Mouse (Mus musculus) hindbrain, embryonic 11.5 days (tissue): ENCODE data around the gene Dnah17. TPM values are rescaled to one million over a fixed set of nuclear protein-coding genes. Genes with fewer than 3 reads are reported as not detected.

Source experiments
- ATAC-seq: fragments of 200-750 bp; cut with Nextera tagmentation; 2 replicates; pipeline ENCODE4 v1.8.0; 2017; ENCODE audit warnings: mild to moderate bottlenecking, moderate TSS enrichment, moderate library complexity; ENCODE audit not compliant: low FRiP score
- DNase-seq: peaks from one replicate; pipeline ENCODE4 v3.0.0-alpha.2; 2015; ENCODE audit warnings: low spot score
- H3K27ac ChIP-seq: fragments of 300-500 bp; sonication (generic); 2 replicates; pipeline ENCODE4 v1.5.1; 2014; ENCODE audit warnings: mild to moderate bottlenecking, low read depth, low read length
- H3K27me3 ChIP-seq: fragments of 300-500 bp; sonication (generic); 2 replicates; pipeline ENCODE4 v1.6.1; 2014; ENCODE audit warnings: mild to moderate bottlenecking, low read length, moderate library complexity, mixed read lengths; ENCODE audit not compliant: control insufficient read depth, insufficient read depth
- H3K36me3 ChIP-seq: fragments of 300-500 bp; sonication (generic); 2 replicates; pipeline ENCODE4 v1.6.1; 2014; ENCODE audit warnings: mild to moderate bottlenecking, low read length, moderate library complexity, mixed read lengths; ENCODE audit not compliant: control insufficient read depth, insufficient read depth
- H3K4me1 ChIP-seq: fragments of 300-500 bp; sonication (generic); replicated peaks from 2 replicates; pipeline ENCODE4 v1.6.1; 2014; ENCODE audit warnings: low read length, mixed read lengths; ENCODE audit not compliant: control insufficient read depth, insufficient read depth
- H3K4me2 ChIP-seq: fragments of 300-500 bp; sonication (generic); replicated peaks from 2 replicates; pipeline ENCODE4 v1.6.1; 2014; ENCODE audit warnings: mild to moderate bottlenecking, low read depth, low read length
- H3K4me3 ChIP-seq: fragments of 300-500 bp; sonication (generic); 2 replicates; pipeline ENCODE4 v1.5.1; 2014; ENCODE audit warnings: low read depth, low read length
- H3K9ac ChIP-seq: fragments of 300-500 bp; sonication (generic); 2 replicates; pipeline ENCODE4 v1.6.1; 2014; ENCODE audit warnings: low read depth, low read length
- H3K9me3 ChIP-seq: fragments of 300-500 bp; sonication (generic); 2 replicates; pipeline ENCODE4 v1.6.1; 2016; ENCODE audit warnings: low read length; ENCODE audit not compliant: control insufficient read depth
- WGBS: fragments of 180-500 bp; shearing (Covaris S2); extraction: QIAGEN DNeasy Blood & Tissue Kit; methylation state at CpG from one replicate; pipeline ENCODE4 v1.1.7; 2014; 5-methylcytosine and 5-hydroxymethylcytosine counted together
- polyA plus RNA-seq: library from polyadenylated mRNA; unstranded; fragments of >200 nt; fragmentation: Nextera tagmentation; extraction: Ambion mirVana; gene quantifications from 2 replicates; pipeline ENCODE4 v1.2.1, GENCODE M21; 2014

The Dnah17 gene
- polyA plus RNA-seq, 1 experiment from 2014 or later: 0.17 TPM

DNA sequence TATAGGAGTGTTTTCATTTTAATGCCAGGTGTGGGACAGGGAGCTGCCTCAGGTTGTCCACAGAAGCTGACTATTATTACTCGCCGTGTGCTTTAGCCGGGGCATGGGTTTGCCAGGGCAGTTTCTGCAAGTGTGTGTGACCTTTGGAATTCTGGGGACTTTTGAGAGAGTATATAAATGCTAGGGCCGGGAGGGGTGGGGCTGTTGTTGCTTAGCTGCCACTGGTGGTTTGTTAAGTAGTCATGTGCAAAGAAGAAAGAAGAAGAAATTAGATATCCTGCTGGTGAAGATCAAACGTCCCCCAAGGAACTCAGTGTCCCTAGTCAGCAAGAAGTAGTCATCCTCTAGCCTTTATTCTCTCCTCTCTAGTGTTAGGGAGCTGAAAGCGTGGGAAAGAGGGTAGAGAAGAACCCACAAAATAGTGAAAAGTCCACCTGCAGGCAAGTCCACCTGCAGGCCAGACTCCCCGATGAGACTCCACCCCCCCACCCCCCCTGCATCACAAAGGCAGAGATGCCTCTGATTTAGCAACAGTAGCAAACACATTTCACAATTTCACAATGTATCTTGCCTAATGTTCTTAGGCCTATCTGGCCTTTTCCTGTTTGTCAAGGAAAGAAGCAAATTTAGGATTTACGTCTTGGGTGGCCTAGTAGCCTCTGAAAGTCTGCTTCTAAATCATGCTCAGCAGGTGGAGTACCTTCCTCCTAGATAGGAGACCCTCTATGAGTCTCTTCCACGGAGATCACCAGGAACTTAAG, 17.6 kb upstream of the Dnah17 start:
- H3K4me3 ChIP-seq: no peak overlapping the region
- H3K9ac ChIP-seq: no peak overlapping the region
- H3K4me2 ChIP-seq: no peak overlapping the region
- H3K4me1 ChIP-seq: no peaks in the 10 kb centered on the region
- no peaks in the 10 kb centered on the region for H3K36me3 ChIP-seq
- no peaks in the 10 kb centered on the region for H3K27me3 ChIP-seq
- ATAC-seq (no peak), DNase-seq (no peak)
- H3K9me3 ChIP-seq: no peaks in the 10 kb centered on the region
- WGBS: 67% methylated on average over 9 of the region's 9 CpGs
- no peak overlapping the region for H3K27ac ChIP-seq

DNA sequence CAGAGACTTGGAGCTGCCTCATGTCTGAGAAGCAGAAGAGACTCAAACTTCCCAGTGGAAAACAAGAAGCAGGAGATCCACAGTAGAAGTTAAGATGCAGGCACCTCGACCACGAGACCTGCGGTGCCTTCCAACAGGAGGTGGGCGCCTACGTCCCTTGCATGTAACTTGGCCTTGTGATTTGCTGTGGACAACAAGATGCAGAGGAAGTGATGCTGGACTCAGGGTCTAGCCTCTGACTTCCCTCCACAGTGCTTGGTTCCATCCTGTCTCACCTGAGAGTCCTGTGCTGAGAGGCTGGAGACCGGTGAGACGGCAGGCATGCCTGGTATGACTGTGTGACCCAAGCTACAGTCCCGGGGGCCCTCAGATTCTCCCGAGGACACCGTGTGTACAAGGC, 16.0 kb upstream of the Dnah17 start:
- 95% methylated on average over 10 of the region's 10 CpGs for WGBS
- no peak overlapping the region for H3K9ac ChIP-seq

DNA sequence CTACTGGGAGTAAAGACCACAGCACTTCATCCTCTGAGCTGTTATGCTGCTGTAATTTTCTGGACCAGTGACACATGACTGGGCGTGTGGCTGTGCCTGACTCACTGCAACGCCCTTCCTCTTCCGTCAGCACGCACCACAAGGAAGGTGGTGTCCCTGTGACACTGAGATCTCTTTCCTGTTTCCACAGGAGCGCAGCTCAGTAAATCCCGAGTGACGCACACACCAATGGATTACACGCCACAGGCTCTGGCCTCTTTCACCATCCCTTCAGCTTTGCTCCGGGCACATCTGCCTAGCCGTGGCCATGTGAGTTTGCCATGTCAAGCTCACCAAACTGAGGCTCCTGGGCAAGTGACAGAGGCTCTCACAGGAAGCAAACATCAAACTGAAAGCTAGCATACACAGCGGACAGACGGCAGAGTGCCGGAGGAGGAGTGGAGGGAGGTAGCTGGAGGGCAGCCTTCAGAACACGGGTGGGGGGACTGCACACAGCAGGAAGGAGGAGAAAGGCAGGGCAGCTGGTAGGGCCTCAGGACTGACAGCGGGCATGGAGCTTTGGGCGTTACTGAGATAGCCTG, 15.4 kb upstream of the Dnah17 start:
- 83% methylated on average over 16 of the region's 16 CpGs for WGBS

More for the DNA sequence above, 16.0 kb upstream of the Dnah17 start:
- Histone ChIP-seq H3K27me3 (no peaks in the 10 kb centered on the region), H3K9me3 (no peaks in the 10 kb centered on the region), H3K4me1 (no peaks in the 10 kb centered on the region), H3K27ac (no peak overlapping the region), H3K4me3 (no peak overlapping the region), H3K4me2 (no peak overlapping the region), H3K36me3 (no peaks in the 10 kb centered on the region)
- DNase-seq: no peak
- no peak for ATAC-seq

DNA sequence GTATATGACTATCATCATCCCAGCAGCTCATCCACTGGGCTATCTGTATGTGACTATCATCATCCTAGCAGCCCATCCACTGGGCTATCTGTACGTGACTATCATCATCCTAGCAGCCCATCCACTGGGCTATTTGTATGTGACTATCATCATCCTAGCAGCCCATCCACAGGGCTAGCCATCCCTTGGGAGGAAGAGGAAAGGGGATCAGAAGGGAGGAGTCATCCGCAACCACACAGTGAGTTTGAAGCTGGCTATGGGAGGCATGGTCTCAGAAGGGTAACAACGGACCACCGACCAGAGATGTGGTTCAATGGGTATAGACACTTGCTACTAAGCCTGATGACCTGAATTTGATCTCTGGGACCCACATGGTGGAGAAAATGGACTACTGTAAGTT, 14.7 kb upstream of the Dnah17 start:
- H3K9me3 ChIP-seq: no peaks in the 10 kb centered on the region
- H3K27me3 ChIP-seq: no peaks in the 10 kb centered on the region
- ATAC-seq (no peak), DNase-seq (no peak)
- WGBS: 94% methylated on average over 4 of the region's 4 CpGs
- H3K36me3 ChIP-seq: no peaks in the 10 kb centered on the region
- H3K9ac ChIP-seq: no peak overlapping the region
- H3K27ac ChIP-seq: no peak overlapping the region
- no peak overlapping the region for H3K4me2 ChIP-seq
- no peaks in the 10 kb centered on the region for H3K4me1 ChIP-seq
- no peak overlapping the region for H3K4me3 ChIP-seq

More for the DNA sequence above, 15.4 kb upstream of the Dnah17 start:
- no peaks in the 10 kb centered on the region for H3K9me3 ChIP-seq
- no peaks in the 10 kb centered on the region for H3K27me3 ChIP-seq
- no peaks in the 10 kb centered on the region for H3K4me1 ChIP-seq
- ATAC-seq (no peak), DNase-seq (no peak)
- no peaks in the 10 kb centered on the region for H3K36me3 ChIP-seq
- no peak overlapping the region for H3K27ac ChIP-seq
- no peak overlapping the region for H3K4me3 ChIP-seq
- no peak overlapping the region for H3K9ac ChIP-seq
- H3K4me2 ChIP-seq: no peak overlapping the region

DNA sequence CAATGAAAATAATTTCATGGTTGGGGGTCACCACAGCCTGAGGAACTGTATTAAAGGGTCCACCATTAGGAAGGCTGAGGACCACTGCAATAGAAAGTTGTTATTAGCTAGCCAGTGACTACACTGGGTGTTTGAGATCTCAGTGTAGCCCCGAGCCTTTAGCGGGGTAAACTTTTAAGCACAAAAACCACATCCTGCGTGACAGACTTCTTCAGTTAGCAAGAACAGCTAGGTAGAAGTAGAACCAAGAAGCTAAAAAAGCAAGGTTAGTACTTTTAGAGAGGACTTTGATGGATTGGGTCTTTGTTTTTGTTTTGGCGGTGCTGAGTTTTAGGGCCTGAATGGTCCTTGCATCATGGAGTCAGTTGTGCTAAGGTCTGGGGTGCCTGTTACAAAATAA, 13.3 kb upstream of the Dnah17 start:
- no peaks in the 10 kb centered on the region for H3K4me1 ChIP-seq
- H3K4me2 ChIP-seq: no peak overlapping the region
- no peak for ATAC-seq
- H3K9ac ChIP-seq: no peak overlapping the region
- no peak overlapping the region for H3K27ac ChIP-seq
- H3K4me3 ChIP-seq: no peak overlapping the region
- H3K27me3 ChIP-seq: no peaks in the 10 kb centered on the region
- no peaks in the 10 kb centered on the region for H3K9me3 ChIP-seq
- WGBS: 90% methylated on average over 4 of the region's 4 CpGs
- no peak for DNase-seq
- no peaks in the 10 kb centered on the region for H3K36me3 ChIP-seq

DNA sequence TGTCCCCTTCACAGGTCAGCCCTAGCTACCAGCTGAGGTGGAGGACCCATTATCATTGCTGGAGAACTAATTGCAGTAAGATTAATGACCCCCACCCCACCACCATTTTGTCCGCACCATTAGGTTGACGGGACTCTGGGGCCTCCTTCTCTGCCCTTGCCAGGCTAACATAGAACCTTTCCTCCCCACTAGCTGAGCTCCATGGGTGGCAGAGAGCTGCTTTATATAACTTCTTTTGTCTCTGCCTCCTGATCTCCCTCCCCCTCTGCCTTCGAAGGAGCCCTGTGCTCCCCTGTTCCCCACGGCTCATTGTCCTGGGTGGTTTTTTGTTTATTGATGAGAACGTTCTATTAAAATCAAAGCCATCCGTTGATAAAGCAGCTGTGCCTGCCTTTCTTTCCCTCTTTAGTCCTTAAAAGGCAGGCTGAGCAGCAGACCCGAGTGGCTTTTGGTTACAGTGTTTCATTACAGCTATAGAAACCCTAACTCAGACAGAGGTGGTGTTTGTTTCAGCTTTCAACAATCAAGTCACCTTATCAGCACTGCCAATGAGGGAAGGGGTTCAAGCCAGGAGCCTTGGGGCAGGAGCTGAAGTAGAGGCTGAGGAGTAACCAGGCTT, 12.2 kb upstream of the Dnah17 start:
- ATAC-seq: peak; percentile 49; the same call in 1 of the 2 replicates
- H3K9ac ChIP-seq: no peak overlapping the region
- no peak overlapping the region for H3K4me2 ChIP-seq
- peak overlapping the region; percentile 59; the same call in 1 of the 2 replicates for H3K27ac ChIP-seq
- no peaks in the 10 kb centered on the region for H3K36me3 ChIP-seq
- H3K27me3 ChIP-seq: no peaks in the 10 kb centered on the region
- 28% methylated on average over 7 of the region's 7 CpGs for WGBS
- no peaks in the 10 kb centered on the region for H3K4me1 ChIP-seq
- H3K9me3 ChIP-seq: no peaks in the 10 kb centered on the region
- no peak overlapping the region for H3K4me3 ChIP-seq
- DNase-seq: peak; percentile 49

DNA sequence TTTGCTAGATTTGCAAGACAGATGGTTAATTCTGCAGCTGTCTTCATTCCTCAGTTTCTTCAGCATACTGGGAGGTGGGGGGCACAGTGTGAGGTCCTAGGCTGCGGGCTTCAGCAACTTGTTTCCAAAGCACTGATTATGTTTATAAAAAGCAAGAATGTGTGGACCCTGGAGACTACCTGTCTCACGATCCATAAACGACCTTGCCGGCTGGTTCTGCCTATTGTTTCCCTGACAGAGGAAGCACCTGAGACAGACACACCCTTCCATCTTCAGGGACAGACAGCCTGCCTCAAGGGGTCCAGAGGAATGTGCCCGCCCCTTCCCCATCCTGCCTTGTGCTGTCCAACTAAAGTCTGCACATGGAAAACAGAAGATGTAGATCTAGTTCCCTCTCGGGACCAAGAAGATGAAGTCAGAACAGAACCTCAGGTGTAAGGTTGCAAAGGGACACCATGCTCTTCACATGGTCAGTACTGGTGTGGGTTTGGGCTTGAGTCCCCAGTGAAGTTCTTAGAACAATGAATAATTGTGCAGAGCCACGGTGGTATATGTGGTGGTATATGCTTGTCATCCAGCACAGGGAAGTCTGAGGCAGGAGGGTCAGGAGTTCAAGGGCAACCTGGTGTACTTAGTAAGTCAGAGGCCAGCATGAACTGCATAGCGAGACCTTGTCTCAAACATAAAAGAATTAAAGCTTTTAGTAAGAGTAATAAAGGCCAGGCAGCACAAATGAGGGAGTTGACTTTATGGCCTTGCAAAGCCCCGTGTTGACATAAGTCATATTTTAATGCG, 10.5 kb upstream of the Dnah17 start:
- DNase-seq (no peak), ATAC-seq (no peak)
- WGBS: 79% methylated on average over 10 of the region's 10 CpGs
- H3K27me3 ChIP-seq: no peaks in the 10 kb centered on the region
- H3K36me3 ChIP-seq: no peaks in the 10 kb centered on the region
- no peak overlapping the region for H3K4me3 ChIP-seq
- H3K4me1 ChIP-seq: no peaks in the 10 kb centered on the region
- H3K27ac ChIP-seq: no peak overlapping the region
- H3K4me2 ChIP-seq: no peak overlapping the region
- no peak overlapping the region for H3K9ac ChIP-seq
- no peaks in the 10 kb centered on the region for H3K9me3 ChIP-seq

DNA sequence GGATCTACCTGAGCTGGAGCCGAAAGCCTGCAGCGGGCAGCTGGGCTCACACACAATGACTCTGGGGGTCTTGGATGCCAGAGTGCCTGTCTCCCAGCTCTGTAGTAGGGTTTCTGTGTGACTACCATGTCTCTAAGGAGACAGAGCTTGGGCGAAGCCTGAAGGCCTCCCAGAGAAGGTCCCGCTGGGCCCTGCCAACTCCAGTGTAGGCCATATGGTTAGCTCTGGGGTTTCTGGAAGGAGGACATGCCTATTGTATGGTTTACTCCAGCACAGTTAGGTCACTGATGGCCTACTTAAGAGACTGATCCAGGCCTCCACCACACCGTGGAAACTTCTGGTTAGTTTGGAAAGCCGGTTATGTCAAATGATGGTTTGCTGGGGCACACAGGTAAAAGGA, 7.9 kb upstream of the Dnah17 start:
- Histone ChIP-seq H3K27ac (no peak overlapping the region), H3K4me1 (peaks cover 2% of the 10 kb centered on the region; the same call in 1 of the 2 replicates), H3K4me2 (no peak overlapping the region), H3K9me3 (no peaks in the 10 kb centered on the region), H3K9ac (no peak overlapping the region), H3K4me3 (no peak overlapping the region), H3K36me3 (no peaks in the 10 kb centered on the region), H3K27me3 (no peaks in the 10 kb centered on the region)
- ATAC-seq: no peak
- 95% methylated on average over 6 of the region's 6 CpGs for WGBS
- DNase-seq: no peak
